Mouse (Mus musculus): ENCODE results near the gene Prss36.
"Not testable (repeated sequence)": the region's sequence is repeated elsewhere in the genome, so short reads cannot be mapped to it uniquely, and the experiment has no call there.

DNA sequence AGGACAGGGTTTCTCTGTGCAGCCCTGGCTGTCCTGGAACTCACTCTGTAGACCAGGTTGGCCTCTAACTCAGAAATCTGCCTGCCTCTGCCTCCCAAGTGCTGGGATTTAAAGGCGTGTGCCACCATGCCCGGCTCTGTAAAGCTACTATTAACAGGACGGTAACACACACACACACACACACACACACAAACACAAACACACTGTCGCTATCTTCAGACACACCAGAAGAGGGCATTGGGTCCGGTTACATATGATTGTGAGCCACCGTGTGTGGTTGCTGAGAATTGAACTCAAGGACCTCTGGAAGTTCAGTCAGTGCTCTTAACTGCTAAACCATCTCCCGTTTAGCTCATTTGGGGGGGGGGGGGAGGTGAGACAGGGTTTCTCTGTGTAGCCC, 50.6 kb downstream of the Prss36 start:
- not testable (repeated sequence) for TF ChIP-seq CTCF (IDR thresholded peaks at IDR 0.05; ENCODE audit: control insufficient read depth, insufficient read depth, low read length); POLR2A (IDR thresholded peaks at IDR 0.05; ENCODE audit: borderline replicate concordance, control insufficient read depth, low read depth, low read length)
